Mouse (Mus musculus) kidney, adult 2 months (tissue): Measurements from ENCODE around the gene Slc6a9.

ENCODE experiments used
- CTCF ChIP-seq: fragments of 200-500 bp; conservative IDR thresholded peaks from 2 replicates; pipeline ENCODE4 v1.5.1; 2011; ENCODE audit warnings: low read depth, mild to moderate bottlenecking, control low read depth, low read length, moderate library complexity, mixed read lengths; ENCODE audit not compliant: insufficient read depth, insufficient read length
- POLR2A ChIP-seq: fragments of 200-500 bp; IDR thresholded peaks from one replicate; pipeline ENCODE4 v1.6.1; 2011; ENCODE audit warnings: low read depth, low read length, control low read depth

DNA sequence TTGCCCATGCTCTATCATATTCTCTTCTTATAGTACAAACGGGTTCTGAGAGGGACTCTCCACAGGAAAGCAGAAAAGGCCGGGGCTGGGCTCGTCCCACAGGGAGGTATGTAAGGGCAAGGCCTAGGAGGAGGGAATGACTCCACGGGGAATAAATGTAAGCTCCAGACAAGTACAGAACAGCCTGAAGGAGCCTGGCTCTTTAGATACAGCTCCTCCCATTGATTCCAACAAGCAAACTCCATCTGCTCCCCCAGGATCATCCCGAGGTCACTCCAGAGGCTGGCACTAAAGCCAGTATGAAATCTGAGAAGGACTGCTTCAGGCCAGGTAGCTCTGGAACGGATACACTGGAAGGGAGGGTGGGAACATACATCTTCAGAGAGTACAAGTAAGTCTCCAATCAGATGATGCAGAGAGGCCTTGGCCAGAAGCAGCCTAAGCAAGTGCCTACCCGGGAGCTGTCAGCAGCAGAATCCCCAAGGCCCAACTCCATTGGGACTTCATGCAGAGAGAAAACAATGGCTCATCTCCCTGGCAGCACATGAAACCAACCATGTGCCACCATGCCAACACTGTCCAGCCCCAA is 78.5 kb downstream of the Slc6a9 start:
- TF ChIP-seq POLR2A, result no peak
- TF ChIP-seq CTCF, result no peak
